Mouse (Mus musculus): Measurements from ENCODE around the gene Krtap4-16. TPM values are rescaled to one million over a fixed set of nuclear protein-coding genes. Genes with fewer than 3 reads are reported as not detected.
"Not testable (repeated sequence)": the region's sequence is repeated elsewhere in the genome, so short reads cannot be mapped to it uniquely, and the experiment has no call there.

Krtap4-16 gene
- total RNA-seq (2014; rRNA removed) (not detected in 2 replicates), polyA plus RNA-seq (2015; fragmentation: Nextera tagmentation; extraction: Ambion mirVana) (not detected in 2 replicates)

GRCm38 (mm10) chr11:99851508-99851907 is at the start of gene Krtap4-16:
TSS of gene Krtap4-16 (minus strand) at chr11:99851608.
- Histone ChIP-seq H3K27ac (ENCODE audit: low read depth, low read length) (no peak within 1 kb of the TSS), H3K4me2 (ENCODE audit: low read depth, low read length, poor library complexity, severe bottlenecking) (no peak within 1 kb of the TSS), H3K27me3 (ENCODE audit: insufficient read depth, low read length) (no peaks in the 10 kb centered on the region), H3K9me3 (ENCODE audit: low read length) (no peaks in the 10 kb centered on the region), H3K9ac (replicated peaks; ENCODE audit: low read length, poor library complexity, severe bottlenecking) (no peak within 1 kb of the TSS), H3K4me3 (ENCODE audit: low read depth, low read length) (no peak within 1 kb of the TSS), H3K4me1 (ENCODE audit: insufficient read depth, low read length) (no peaks in the 10 kb centered on the region), H3K36me3 (ENCODE audit: insufficient read depth, low read length) (no peaks in the 10 kb centered on the region)
- DNase-seq (ENCODE audit: low spot score): no peak
- ATAC-seq (ENCODE audit: low FRiP score): no peak
- no peak for TF ChIP-seq CTCF (IDR thresholded peaks at IDR 0.05)

- DNase-seq (ENCODE audit: low spot score); H3K4me3 ChIP-seq (ENCODE audit: low read depth, low read length); ATAC-seq (ENCODE audit: low FRiP score); H3K4me2 ChIP-seq (ENCODE audit: low read depth, low read length, poor library complexity, severe bottlenecking); H3K36me3 ChIP-seq (ENCODE audit: insufficient read depth, low read length); H3K27ac ChIP-seq (ENCODE audit: low read depth, low read length); H3K27me3 ChIP-seq (ENCODE audit: insufficient read depth, low read length); H3K9me3 ChIP-seq (ENCODE audit: low read length); H3K4me1 ChIP-seq (ENCODE audit: insufficient read depth, low read length); H3K9ac ChIP-seq (replicated peaks; ENCODE audit: low read length, poor library complexity, severe bottlenecking): not testable (repeated sequence)
- WGBS: 49% methylated on average over 1 of the region's 1 CpGs
Measured at GRCm38 (mm10) chr11:99878887-99879286, 27.5 kb upstream of the Krtap4-16 start, which contains the start of gene Gm11567. TSS of gene Gm11567 (plus strand) at chr11:99879187.

GRCm38 (mm10) chr11:99873089-99873488 is 21.7 kb upstream of the Krtap4-16 start, which contains the start of gene Krtap9-1:
TSS of gene Krtap9-1 (plus strand) at chr11:99873389.
- ATAC-seq (ENCODE audit: low FRiP score); H3K9ac ChIP-seq (replicated peaks; ENCODE audit: low read length, poor library complexity, severe bottlenecking); H3K4me3 ChIP-seq (ENCODE audit: low read depth, low read length); H3K4me1 ChIP-seq (ENCODE audit: insufficient read depth, low read length); H3K27ac ChIP-seq (ENCODE audit: low read depth, low read length); H3K9me3 ChIP-seq (ENCODE audit: low read length); H3K27me3 ChIP-seq (ENCODE audit: insufficient read depth, low read length); DNase-seq (ENCODE audit: low spot score); H3K36me3 ChIP-seq (ENCODE audit: insufficient read depth, low read length); H3K4me2 ChIP-seq (ENCODE audit: low read depth, low read length, poor library complexity, severe bottlenecking): not testable (repeated sequence)
- WGBS: 71% methylated on average over 1 of the region's 1 CpGs

GRCm38 (mm10) chr11:99864176-99864575 is 12.8 kb upstream of the Krtap4-16 start, which contains the start of gene Gm11559:
TSS of gene Gm11559 (plus strand) at chr11:99864476.
- not testable (repeated sequence) for H3K27ac ChIP-seq (ENCODE audit: low read depth, low read length); H3K36me3 ChIP-seq (ENCODE audit: insufficient read depth, low read length); H3K9me3 ChIP-seq (ENCODE audit: low read length); ATAC-seq (ENCODE audit: low FRiP score); H3K4me3 ChIP-seq (ENCODE audit: low read depth, low read length); H3K4me1 ChIP-seq (ENCODE audit: insufficient read depth, low read length); DNase-seq (ENCODE audit: low spot score); H3K27me3 ChIP-seq (ENCODE audit: insufficient read depth, low read length); H3K4me2 ChIP-seq (ENCODE audit: low read depth, low read length, poor library complexity, severe bottlenecking); H3K9ac ChIP-seq (replicated peaks; ENCODE audit: low read length, poor library complexity, severe bottlenecking)
- 63% methylated on average over 1 of the region's 1 CpGs for WGBS

GRCm38 (mm10) chr11:99858761-99859160 is 7.4 kb upstream of the Krtap4-16 start:
- DNase-seq (ENCODE audit: low spot score) (no peak), ATAC-seq (ENCODE audit: low FRiP score) (no peak)
- TF ChIP-seq CTCF (IDR thresholded peaks at IDR 0.05): no peak
- whole genome bisulfite sequencing: 73% methylated on average over 2 of the region's 2 CpGs
- no peaks in the 10 kb centered on the region for H3K27me3 ChIP-seq (ENCODE audit: insufficient read depth, low read length)
- no peaks in the 10 kb centered on the region for H3K36me3 ChIP-seq (ENCODE audit: insufficient read depth, low read length)
- H3K4me3 ChIP-seq (ENCODE audit: low read depth, low read length): no peak overlapping the region
- no peaks in the 10 kb centered on the region for H3K4me1 ChIP-seq (ENCODE audit: insufficient read depth, low read length)
- H3K27ac ChIP-seq (ENCODE audit: low read depth, low read length): no peak overlapping the region
- no peaks in the 10 kb centered on the region for H3K9me3 ChIP-seq (ENCODE audit: low read length)
- H3K9ac ChIP-seq (replicated peaks; ENCODE audit: low read length, poor library complexity, severe bottlenecking): no peak overlapping the region
- H3K4me2 ChIP-seq (ENCODE audit: low read depth, low read length, poor library complexity, severe bottlenecking): no peak overlapping the region

- H3K4me1 ChIP-seq (ENCODE audit: insufficient read depth, low read length): no peaks in the 10 kb centered on the region
- no peaks in the 10 kb centered on the region for H3K9me3 ChIP-seq (ENCODE audit: low read length)
- no peak for TF ChIP-seq CTCF (IDR thresholded peaks at IDR 0.05)
- H3K4me2 ChIP-seq (ENCODE audit: low read depth, low read length, poor library complexity, severe bottlenecking): no peak within 1 kb of the TSS
- WGBS: 88% methylated on average over 2 of the region's 2 CpGs
- no peak for DNase-seq (ENCODE audit: low spot score)
- H3K4me3 ChIP-seq (ENCODE audit: low read depth, low read length): no peak within 1 kb of the TSS
- no peak within 1 kb of the TSS for H3K27ac ChIP-seq (ENCODE audit: low read depth, low read length)
- H3K27me3 ChIP-seq (ENCODE audit: insufficient read depth, low read length): no peaks in the 10 kb centered on the region
- no peak for ATAC-seq (ENCODE audit: low FRiP score)
- no peak within 1 kb of the TSS for H3K9ac ChIP-seq (replicated peaks; ENCODE audit: low read length, poor library complexity, severe bottlenecking)
- no peaks in the 10 kb centered on the region for H3K36me3 ChIP-seq (ENCODE audit: insufficient read depth, low read length)
Measured at GRCm38 (mm10) chr11:99857617-99858016, 6.2 kb upstream of the Krtap4-16 start, which contains the start of gene Gm11568. TSS of gene Gm11568 (plus strand) at chr11:99857917.

Measured in midbrain, postnatal 0 days (tissue).